Mouse (Mus musculus): ENCODE results near the gene Rbmxl2. TPM values are rescaled to one million over a fixed set of nuclear protein-coding genes. Genes with fewer than 3 reads are reported as not detected.
A peak's percentile ranks its signal among the peaks of the same experiment; 100 is the strongest.

The Rbmxl2 gene
- polyA plus RNA-seq, 2 experiments, result not detected

- WGBS (ENCODE audit: insufficient replicate concordance), result 25% methylated on average over 57 of the region's 77 CpGs
- Histone ChIP-seq H3K4me3 (ENCODE audit: insufficient read depth in 1 of 2, low read depth in 2 of 2, low read length in 2 of 2) (no peak overlapping the region), H3K9me3 (ENCODE audit: control insufficient read depth, low read length) (peaks cover 7% of the 10 kb centered on the region), H3K9ac (replicated peaks) (no peak overlapping the region), H3K27me3 (ENCODE audit: control insufficient read depth, insufficient read depth, low read length) (peaks cover 19% of the 10 kb centered on the region), H3K36me3 (replicated peaks; ENCODE audit: control insufficient read depth, insufficient read depth, low read depth) (no peaks in the 10 kb centered on the region), H3K4me2 (ENCODE audit: low read depth) (no peak overlapping the region), H3K4me1 (replicated peaks; ENCODE audit: control insufficient read depth in 2 of 2, insufficient read depth in 2 of 2, low read length in 1 of 2) (no peaks in the 10 kb centered on the region), H3K27ac (no peak overlapping the region)
- no peak for ATAC-seq (ENCODE audit: insufficient read depth)
- TF ChIP-seq CTCF (IDR thresholded peaks at IDR 0.05; ENCODE audit: low read depth), result no peak
- TF ChIP-seq EP300 (IDR thresholded peaks at IDR 0.05; ENCODE audit: low read depth), result no peak
- DNase-seq (ENCODE audit: low read depth in 3 of 3, low spot score in 3 of 3), result no peak
Measured at GRCm38 (mm10) chr7:107210126-107210576, 906 bp downstream of the Rbmxl2 start.

DNA sequence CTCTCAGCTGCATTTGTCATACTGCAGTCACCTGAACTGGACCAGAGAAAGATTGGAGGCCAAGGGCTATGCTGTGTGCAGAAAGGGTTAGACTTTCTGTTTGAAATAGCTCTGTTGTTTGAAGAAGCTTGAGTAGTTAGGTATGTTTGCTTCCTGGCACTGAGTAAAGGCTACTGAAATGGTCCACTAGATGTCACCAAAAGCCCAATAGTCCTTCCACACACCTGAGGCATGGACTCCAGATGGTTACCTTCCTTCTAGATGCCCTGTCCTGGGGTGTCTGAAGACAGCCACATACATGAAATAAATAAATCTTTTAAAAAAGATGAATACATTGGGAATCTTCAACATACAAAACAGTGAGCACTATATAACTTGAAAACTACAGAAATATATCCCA is 6.5 kb downstream of the Rbmxl2 start:
- Histone ChIP-seq H3K9ac (replicated peaks) (no peak overlapping the region), H3K36me3 (replicated peaks; ENCODE audit: control insufficient read depth, insufficient read depth, low read depth) (no peaks in the 10 kb centered on the region), H3K27me3 (ENCODE audit: control insufficient read depth, insufficient read depth, low read length) (peaks cover 5% of the 10 kb centered on the region), H3K4me1 (replicated peaks; ENCODE audit: control insufficient read depth in 2 of 2, insufficient read depth in 2 of 2, low read length in 1 of 2) (no peaks in the 10 kb centered on the region), H3K4me3 (ENCODE audit: insufficient read depth in 1 of 2, low read depth in 2 of 2, low read length in 2 of 2) (no peak overlapping the region), H3K27ac (no peak overlapping the region), H3K9me3 (ENCODE audit: control insufficient read depth, low read length) (no peaks in the 10 kb centered on the region), H3K4me2 (ENCODE audit: low read depth) (no peak overlapping the region)
- DNase-seq (ENCODE audit: low read depth in 3 of 3, low spot score in 3 of 3), result no peak
- ATAC-seq (ENCODE audit: insufficient read depth), result no peak
- peak; percentile 31; the same call in 1 of the 2 replicates for TF ChIP-seq CTCF (IDR thresholded peaks at IDR 0.05; ENCODE audit: low read depth)
- no peak for TF ChIP-seq EP300 (IDR thresholded peaks at IDR 0.05; ENCODE audit: low read depth)

GRCm38 (mm10) chr7:107216845-107217244 is 7.6 kb downstream of the Rbmxl2 start:
- Histone ChIP-seq H3K9ac (replicated peaks) (no peak overlapping the region), H3K4me2 (ENCODE audit: low read depth) (no peak overlapping the region), H3K27ac (no peak overlapping the region), H3K4me3 (ENCODE audit: insufficient read depth in 1 of 2, low read depth in 2 of 2, low read length in 2 of 2) (no peak overlapping the region), H3K36me3 (replicated peaks; ENCODE audit: control insufficient read depth, insufficient read depth, low read depth) (no peaks in the 10 kb centered on the region), H3K4me1 (replicated peaks; ENCODE audit: control insufficient read depth in 2 of 2, insufficient read depth in 2 of 2, low read length in 1 of 2) (no peaks in the 10 kb centered on the region), H3K27me3 (ENCODE audit: control insufficient read depth, insufficient read depth, low read length) (no peaks in the 10 kb centered on the region), H3K9me3 (ENCODE audit: control insufficient read depth, low read length) (no peaks in the 10 kb centered on the region)
- TF ChIP-seq CTCF (IDR thresholded peaks at IDR 0.05; ENCODE audit: low read depth) (0 out of 2 replicates have a peak, but pooled peaks have one; percentile 11), EP300 (IDR thresholded peaks at IDR 0.05; ENCODE audit: low read depth) (no peak)
- 44% methylated on average over 2 of the region's 2 CpGs for WGBS (ENCODE audit: insufficient replicate concordance)
- DNase-seq (ENCODE audit: low read depth in 3 of 3, low spot score in 3 of 3), result no peak
- ATAC-seq (ENCODE audit: insufficient read depth), result no peak

DNA sequence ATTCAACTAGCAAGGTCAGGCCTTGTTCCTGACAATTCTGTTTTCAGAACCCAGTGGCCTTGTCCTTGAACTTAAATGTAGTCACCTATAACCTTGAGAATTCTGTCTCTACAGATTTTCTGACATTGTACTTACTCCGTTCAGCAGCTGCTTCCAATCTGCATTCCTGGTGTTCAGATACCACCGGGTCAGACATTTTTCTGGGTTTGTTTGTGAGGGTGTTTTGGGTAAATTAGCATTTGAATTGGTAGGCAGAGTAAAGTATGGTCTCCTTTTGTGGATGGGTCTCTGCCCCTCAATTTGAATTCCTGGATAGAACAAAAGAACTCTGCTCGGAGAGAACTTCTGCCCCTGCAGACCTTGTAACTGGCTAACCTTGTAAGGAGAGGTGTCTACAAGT is 27.6 kb downstream of the Rbmxl2 start:
- DNase-seq (ENCODE audit: low read depth in 3 of 3, low spot score in 3 of 3) (no peak), ATAC-seq (ENCODE audit: insufficient read depth) (no peak)
- no peak overlapping the region for H3K4me2 ChIP-seq (ENCODE audit: low read depth)
- no peak overlapping the region for H3K27ac ChIP-seq
- no peaks in the 10 kb centered on the region for H3K9me3 ChIP-seq (ENCODE audit: control insufficient read depth, low read length)
- no peak overlapping the region for H3K4me3 ChIP-seq (ENCODE audit: insufficient read depth in 1 of 2, low read depth in 2 of 2, low read length in 2 of 2)
- 50% methylated on average over 3 of the region's 3 CpGs for WGBS (ENCODE audit: insufficient replicate concordance)
- H3K27me3 ChIP-seq (ENCODE audit: control insufficient read depth, insufficient read depth, low read length), result no peaks in the 10 kb centered on the region
- no peaks in the 10 kb centered on the region for H3K36me3 ChIP-seq (replicated peaks; ENCODE audit: control insufficient read depth, insufficient read depth, low read depth)
- no peak overlapping the region for H3K9ac ChIP-seq (replicated peaks)
- H3K4me1 ChIP-seq (replicated peaks; ENCODE audit: control insufficient read depth in 2 of 2, insufficient read depth in 2 of 2, low read length in 1 of 2), result no peaks in the 10 kb centered on the region
- no peak for TF ChIP-seq EP300 (IDR thresholded peaks at IDR 0.05; ENCODE audit: low read depth)

- H3K4me3 ChIP-seq (ENCODE audit: insufficient read depth in 1 of 2, low read depth in 2 of 2, low read length in 2 of 2), result no peak overlapping the region
Measured at GRCm38 (mm10) chr7:107237498-107237897, 28.3 kb downstream of the Rbmxl2 start.

More at GRCm38 (mm10) chr7:107237498-107237897, 28.3 kb downstream of the Rbmxl2 start:
- H3K9me3 ChIP-seq (ENCODE audit: control insufficient read depth, low read length), result no peaks in the 10 kb centered on the region
- no peaks in the 10 kb centered on the region for H3K4me1 ChIP-seq (replicated peaks; ENCODE audit: control insufficient read depth in 2 of 2, insufficient read depth in 2 of 2, low read length in 1 of 2)
- ATAC-seq (ENCODE audit: insufficient read depth) (no peak), DNase-seq (ENCODE audit: low read depth in 3 of 3, low spot score in 3 of 3) (no peak)
- TF ChIP-seq EP300 (IDR thresholded peaks at IDR 0.05; ENCODE audit: low read depth) (no peak), CTCF (IDR thresholded peaks at IDR 0.05; ENCODE audit: low read depth) (no peak)
- no peak overlapping the region for H3K4me2 ChIP-seq (ENCODE audit: low read depth)
- H3K27ac ChIP-seq, result no peak overlapping the region
- 54% methylated on average over 3 of the region's 3 CpGs for WGBS (ENCODE audit: insufficient replicate concordance)
- H3K27me3 ChIP-seq (ENCODE audit: control insufficient read depth, insufficient read depth, low read length), result no peaks in the 10 kb centered on the region
- H3K9ac ChIP-seq (replicated peaks), result no peak overlapping the region
- H3K36me3 ChIP-seq (replicated peaks; ENCODE audit: control insufficient read depth, insufficient read depth, low read depth), result no peaks in the 10 kb centered on the region
